Mouse (Mus musculus): ENCODE measurements around the gene Trmt10b.

The Trmt10b gene

GRCm38 (mm10) chr4:45342286-45343155 lies 45.6 kb downstream of the Trmt10b start, which contains the start of gene Exosc3:
TSS of gene Exosc3 (minus strand) at chr4:45342732.
- DNase-seq, result peak in 1 of 2 experiments; percentile 45

GRCm38 (mm10) chr4:45356653-45357052 lies 59.7 kb downstream of the Trmt10b start:
- DNase-seq, result no peak
